Mouse (Mus musculus): Measurements from ENCODE around the gene Olfr342. TPM values are rescaled to one million over a fixed set of nuclear protein-coding genes. Genes with fewer than 3 reads are reported as not detected.

Gene Olfr342
- polyA plus RNA-seq (2015; fragmentation: Nextera tagmentation; extraction: Ambion mirVana), result not detected in 2 replicates

DNA sequence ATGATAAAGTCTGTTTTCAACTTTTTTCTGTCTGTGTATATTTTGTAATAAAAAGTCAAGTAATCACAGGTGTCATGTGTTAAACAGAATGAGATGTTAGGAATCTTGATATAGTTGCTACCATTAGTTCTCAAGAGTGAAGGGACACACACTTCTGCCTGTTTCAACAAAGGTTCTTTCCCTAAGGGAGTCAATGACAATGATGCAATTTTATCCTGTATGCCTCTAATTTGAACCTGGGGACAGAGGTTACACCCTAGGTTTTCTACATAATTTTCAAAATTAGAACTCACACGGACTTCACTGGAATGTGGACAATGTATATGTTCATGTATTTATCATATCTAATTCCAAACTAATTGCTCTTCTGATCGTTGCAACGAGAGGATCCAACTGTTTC lies at the start of gene Olfr342:
TSS of gene Olfr342 (plus strand) at position 301 of the 400 bp plus-strand sequence.

GRCm38 (mm10) chr2:36482368-36482767 lies 42.4 kb upstream of the Olfr342 start, which contains the start of gene Olfr341:
Olfr341 (minus strand) TSS chr2:36482468.

DNA sequence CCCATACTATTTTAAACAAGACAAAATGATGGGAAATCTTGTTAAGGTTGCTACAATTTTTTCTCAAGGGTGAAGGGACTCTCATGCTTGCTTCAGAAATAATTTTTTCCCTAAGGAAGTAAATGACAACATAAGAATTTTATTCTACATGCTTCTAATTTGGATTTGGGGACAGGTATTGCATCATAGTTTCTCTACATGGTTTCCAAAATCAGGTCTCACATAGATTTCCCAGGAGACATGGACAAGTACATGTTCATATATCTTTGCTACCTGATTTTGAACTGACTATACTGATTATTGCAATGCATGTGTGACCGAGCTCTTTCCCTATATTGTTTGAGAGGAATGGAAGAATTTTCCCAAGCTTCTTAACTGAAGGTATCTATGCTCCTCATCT lies 41.6 kb downstream of the Olfr342 start, which contains the start of gene Olfr344:
TSS of gene Olfr344 (plus strand) at position 301 of the 400 bp plus-strand sequence.

Other genes with a start within 250 kb of the Olfr342 start
- gene Olfr338, start 151.5 kb upstream of the Olfr342 start, polyA plus RNA-seq (2015; fragmentation: Nextera tagmentation; extraction: Ambion mirVana), result not detected in 2 replicates
- gene Olfr339, start 106.1 kb upstream of the Olfr342 start, polyA plus RNA-seq (2015; fragmentation: Nextera tagmentation; extraction: Ambion mirVana), result not detected in 2 replicates
- gene Olfr340, start 72.4 kb upstream of the Olfr342 start, polyA plus RNA-seq (2015; fragmentation: Nextera tagmentation; extraction: Ambion mirVana), result not detected in 2 replicates
- gene Olfr341, start 42.5 kb upstream of the Olfr342 start, polyA plus RNA-seq (2015; fragmentation: Nextera tagmentation; extraction: Ambion mirVana), result not detected in 2 replicates
- gene Olfr344, start 41.7 kb downstream of the Olfr342 start, polyA plus RNA-seq (2015; fragmentation: Nextera tagmentation; extraction: Ambion mirVana), result not detected in 2 replicates
- gene Olfr345, start 115.0 kb downstream of the Olfr342 start, polyA plus RNA-seq (2015; fragmentation: Nextera tagmentation; extraction: Ambion mirVana), result not detected in 2 replicates
- not detected in 2 replicates for gene Olfr346, start 160.8 kb downstream of the Olfr342 start, polyA plus RNA-seq (2015; fragmentation: Nextera tagmentation; extraction: Ambion mirVana)
- not detected in 2 replicates for gene Olfr347, start 206.9 kb downstream of the Olfr342 start, polyA plus RNA-seq (2015; fragmentation: Nextera tagmentation; extraction: Ambion mirVana)